In the genomic region with DNA sequence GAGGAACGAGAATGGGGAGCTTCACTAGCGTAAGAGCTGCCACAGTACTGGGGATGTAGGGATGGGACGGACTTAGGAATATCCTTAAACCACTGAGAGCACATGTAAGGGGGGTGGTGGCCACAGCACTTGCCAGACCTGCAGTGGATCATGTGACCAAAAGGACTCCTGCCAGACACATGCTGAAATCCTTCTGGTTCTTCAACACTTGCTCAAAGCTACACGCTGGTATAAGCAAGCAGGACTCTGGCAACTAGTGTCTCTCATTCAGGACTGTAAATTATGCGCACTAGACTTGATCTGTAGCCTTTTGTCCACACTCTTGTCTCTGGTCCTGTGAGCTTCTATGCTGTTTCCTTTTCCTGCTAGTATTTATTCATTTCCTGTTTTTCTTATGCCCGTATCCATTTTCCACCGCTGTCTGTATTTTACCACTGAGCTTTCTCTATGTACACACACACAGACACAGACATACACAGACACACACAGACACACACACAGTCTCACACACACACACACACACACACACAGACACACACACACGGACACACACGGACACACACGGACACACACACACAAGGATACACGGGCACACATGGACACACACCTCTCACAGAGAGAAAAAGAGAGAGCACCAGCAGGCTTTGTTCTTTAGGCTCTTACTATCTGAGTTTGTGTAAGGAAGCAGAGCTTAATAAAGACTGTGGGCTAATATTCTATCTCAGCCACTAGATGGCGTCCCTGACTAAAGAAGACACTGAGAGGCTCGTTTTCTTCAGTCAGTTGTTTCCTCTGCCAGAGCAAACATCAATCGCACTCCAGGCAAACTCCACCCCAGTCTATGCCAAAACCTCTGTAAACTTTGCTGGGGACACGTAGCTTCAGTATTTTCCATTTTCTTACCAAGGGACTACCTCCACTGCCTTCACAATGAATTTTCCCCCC, we compare ENCODE assay signal across 8 mouse cellular contexts.
DNase-seq lines count a peak whose midpoint lies in the region; ATAC-seq lines count a peak whose summit lies in the region.

No protein-coding gene starts in this region.

- WGBS in forebrain, embryonic 14.5 days, result 47% methylated on average over 15 of the region's 15 CpGs
- 28% methylated on average over 15 of the region's 15 CpGs for WGBS in lung, embryonic 16.5 days

- no peaks in the 10 kb centered on the region for H3K27me3 ChIP-seq in forebrain, embryonic 14.5 days (replicated peaks; ENCODE audit: control insufficient read depth, insufficient read depth, low read length)
- peaks cover 19% of the 10 kb centered on the region for H3K27me3 ChIP-seq in lung, embryonic 16.5 days (ENCODE audit: control insufficient read depth, insufficient read depth, low read depth, low read length)

- peak; percentile 77 for DNase-seq in MEL-GATA-1-ER (ENCODE audit: extremely low read depth, low read depth)
- peak; percentile 45 for DNase-seq in c-Kit-positive CD71-positive TER-119-negative erythroid progenitor cells, embryonic 14.5 days (ENCODE audit: low read depth)
- peak; percentile 93 for DNase-seq in forebrain, embryonic 14.5 days (ENCODE audit: low spot score)
- DNase-seq in layer of hippocampus, adult 18-20 months (ENCODE audit: low spot score in 2 of 2), result peak; percentile 57 to 85
- DNase-seq in right cerebral cortex, adult 18-20 months, result peak; percentile 66
- no peak for DNase-seq in thymus, postnatal 36 days

- no peaks in the 10 kb centered on the region for H3K36me3 ChIP-seq in forebrain, embryonic 14.5 days (ENCODE audit: control insufficient read depth, insufficient read depth, low read length)
- no peaks in the 10 kb centered on the region for H3K36me3 ChIP-seq in lung, embryonic 16.5 days (ENCODE audit: control insufficient read depth, insufficient read depth, low read length)

- H3K9me3 ChIP-seq in forebrain, embryonic 14.5 days (replicated peaks; ENCODE audit: control insufficient read depth, low read length), result no peaks in the 10 kb centered on the region
- no peaks in the 10 kb centered on the region for H3K9me3 ChIP-seq in lung, embryonic 16.5 days (ENCODE audit: control insufficient read depth, low read length)

- no peak overlapping the region for H3K4me3 ChIP-seq in forebrain, embryonic 14.5 days (ENCODE audit: low read depth, low read length)
- no peak overlapping the region for H3K4me3 ChIP-seq in lung, embryonic 16.5 days (ENCODE audit: low read length)

- no peak overlapping the region for H3K9ac ChIP-seq in forebrain, embryonic 14.5 days (ENCODE audit: low read length)
- no peak overlapping the region for H3K9ac ChIP-seq in lung, embryonic 16.5 days (ENCODE audit: low read length)

- peak; percentile 93 for ATAC-seq in forebrain, embryonic 14.5 days
- peak; percentile 79 to 98; a peak in 3 of 4 replicates for ATAC-seq in hematopoietic stem cell, adult 5-6 weeks (replicated peaks in 1 of 2; ENCODE audit: insufficient read depth in 1 of 2, low FRiP score in 2 of 2, low TSS enrichment in 1 of 2, low read depth in 1 of 2, poor library complexity in 2 of 2, severe bottlenecking in 2 of 2)
- ATAC-seq in lung, embryonic 16.5 days (ENCODE audit: low read depth), result peak; percentile 94

- no peaks in the 10 kb centered on the region for H3K4me1 ChIP-seq in forebrain, embryonic 14.5 days (ENCODE audit: control insufficient read depth, insufficient read depth, low read length)
- H3K4me1 ChIP-seq in lung, embryonic 16.5 days (replicated peaks; ENCODE audit: control insufficient read depth, insufficient read depth, low read length), result peaks cover 3% of the 10 kb centered on the region; the same call in 1 of the 2 replicates

- H3K4me2 ChIP-seq in forebrain, embryonic 14.5 days (ENCODE audit: low read length), result no peak overlapping the region
- H3K4me2 ChIP-seq in lung, embryonic 16.5 days (ENCODE audit: low read depth, low read length), result no peak overlapping the region

- no peak overlapping the region for H3K27ac ChIP-seq in forebrain, embryonic 14.5 days (ENCODE audit: low read depth, low read length)
- H3K27ac ChIP-seq in lung, embryonic 16.5 days (ENCODE audit: low read length), result no peak overlapping the region

Comparison
In these comparisons a context has a peak if more than half of its experiments do, and no peak if none do; other contexts are left out.
1. DNase-seq: peak in MEL-GATA-1-ER (single experiment), c-Kit-positive CD71-positive TER-119-negative erythroid progenitor cells, embryonic 14.5 days (single experiment), forebrain, embryonic 14.5 days (single experiment), layer of hippocampus, adult 18-20 months (2 of 2) and right cerebral cortex, adult 18-20 months (single experiment); none in thymus, postnatal 36 days (0 of 2).
2. Peak in every context shown above with its lines, with median percentiles within 50 percentile points of each other: ATAC-seq.